Mouse (Mus musculus) frontal cortex, postnatal 10 days (tissue): ENCODE results near the gene Cd200.
"Not testable (repeated sequence)": the region's sequence is repeated elsewhere in the genome, so short reads cannot be mapped to it uniquely, and the experiment has no call there.

Source experiments
- DNase-seq, 2 experiments: peaks; one replicate each; pipeline ENCODE4 v3.0.0; 2022; ENCODE audit warnings: low spot score in 2 of 2, mixed read lengths in 1 of 2

Gene Cd200

GRCm38 (mm10) chr16:45408425-45409063 lies at the start of gene Cd200:
Gene Cd200, minus strand, starts transcription at chr16:45409053.
- peak; percentile 55 to 59 for DNase-seq

GRCm38 (mm10) chr16:45454762-45455161 lies 45.9 kb upstream of the Cd200 start:
- DNase-seq: no peak

- no peak for DNase-seq
Measured at GRCm38 (mm10) chr16:45437230-45437739, 28.4 kb upstream of the Cd200 start.

GRCm38 (mm10) chr16:45435591-45435990 lies 26.7 kb upstream of the Cd200 start:
- no peak for DNase-seq

- no peak for DNase-seq
Measured at GRCm38 (mm10) chr16:45427651-45428050, 18.8 kb upstream of the Cd200 start.

GRCm38 (mm10) chr16:45413497-45413896 lies 4.6 kb upstream of the Cd200 start:
- DNase-seq: no peak

GRCm38 (mm10) chr16:45409064-45409446 lies 202 bp upstream of the Cd200 start:
- DNase-seq: not testable (repeated sequence)

- no peak for DNase-seq
Measured at GRCm38 (mm10) chr16:45407645-45408400, 1.0 kb downstream of the Cd200 start.

- DNase-seq: no peak
Measured at GRCm38 (mm10) chr16:45407091-45407490, 1.8 kb downstream of the Cd200 start.

- DNase-seq: no peak
Measured at GRCm38 (mm10) chr16:45402951-45403350, 5.9 kb downstream of the Cd200 start.

- DNase-seq: no peak
Measured at GRCm38 (mm10) chr16:45402036-45402435, 6.8 kb downstream of the Cd200 start.

- no peak for DNase-seq
Measured at GRCm38 (mm10) chr16:45399947-45400555, 8.8 kb downstream of the Cd200 start.

GRCm38 (mm10) chr16:45399411-45399810 lies 9.4 kb downstream of the Cd200 start:
- DNase-seq: no peak

GRCm38 (mm10) chr16:45397440-45397839 lies 11.4 kb downstream of the Cd200 start:
- no peak for DNase-seq

GRCm38 (mm10) chr16:45392246-45392645 lies 16.6 kb downstream of the Cd200 start:
- no peak for DNase-seq

GRCm38 (mm10) chr16:45391680-45392079 lies 17.2 kb downstream of the Cd200 start:
- DNase-seq: no peak

GRCm38 (mm10) chr16:45390286-45390956 lies 18.4 kb downstream of the Cd200 start:
- DNase-seq: no peak

- DNase-seq: no peak
Measured at GRCm38 (mm10) chr16:45389833-45390232, 19.0 kb downstream of the Cd200 start.

GRCm38 (mm10) chr16:45389041-45389440 lies 19.8 kb downstream of the Cd200 start:
- no peak for DNase-seq

GRCm38 (mm10) chr16:45381811-45382210 lies 27.0 kb downstream of the Cd200 start:
- no peak for DNase-seq

GRCm38 (mm10) chr16:45378959-45379358 lies 29.9 kb downstream of the Cd200 start:
- no peak for DNase-seq
